In the genomic region with DNA sequence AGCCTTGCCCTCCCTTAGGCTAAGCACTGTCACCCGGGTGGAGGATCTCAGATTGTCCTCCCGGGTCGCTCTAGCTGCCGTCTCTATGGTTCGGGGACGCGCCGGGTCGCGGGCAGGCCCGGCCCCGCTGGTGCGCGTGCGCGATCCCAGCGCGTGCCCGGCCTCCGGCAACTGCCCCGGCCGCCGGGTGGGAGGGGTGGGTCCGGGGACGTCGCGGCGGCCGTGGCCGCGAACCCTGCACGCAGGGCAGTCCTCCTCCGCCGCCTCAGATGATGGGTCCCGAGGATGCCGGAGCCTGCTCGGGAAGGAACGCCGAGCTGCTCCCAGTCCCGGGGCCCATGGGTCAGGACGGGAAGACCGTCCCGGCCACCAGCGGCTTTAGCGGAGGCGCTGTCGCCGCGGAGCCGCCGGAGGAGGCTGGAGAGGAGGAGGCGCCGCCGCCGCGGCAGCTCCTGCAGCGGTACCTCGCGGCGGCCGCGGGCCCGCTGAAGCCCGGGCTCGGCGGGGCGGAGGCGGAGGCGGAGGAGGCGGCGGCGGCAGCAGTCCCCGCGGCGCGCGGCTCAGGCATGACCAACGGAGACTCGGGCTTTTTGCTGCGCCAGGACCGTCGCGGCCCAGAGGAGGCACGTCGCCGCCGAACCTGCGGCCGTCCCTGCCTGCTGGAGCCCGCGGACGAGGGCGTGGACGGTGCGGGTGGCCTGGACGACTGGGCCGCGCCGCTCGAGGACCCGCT, we compare ENCODE assay signal across 8 mouse cellular contexts. TPM values are rescaled to one million over a fixed set of nuclear protein-coding genes. Genes with fewer than 3 reads are reported as not detected.
A peak's percentile ranks its signal among the peaks of the same experiment; 100 is the strongest.
DNase-seq lines count a peak whose midpoint lies in the region; ATAC-seq and TF ChIP-seq lines count a peak whose summit lies in the region.

A gene (plus strand): TSS at position 142 of the 733 bp plus-strand sequence.

- peaks cover 20% of the 10 kb centered on the region for H3K4me1 ChIP-seq in megakaryocyte, embryonic 14.5 days

- DNase-seq in ZHBTc4 (ENCODE audit: low read depth, low spot score), result peak; percentile 94
- DNase-seq in gastrocnemius, adult 2 months, result peak; percentile 97
- DNase-seq in hindlimb bud, embryonic 11.5 days (ENCODE audit: extremely low spot score, low read depth, low spot score), result peak; percentile 56
- DNase-seq in left cerebral cortex, adult 8-10 months (ENCODE audit: low spot score in 2 of 2), result peak; percentile 72 to 81
- peak; percentile 91 to 92 for DNase-seq in right cerebral cortex, postnatal 10 days (ENCODE audit: low spot score in 2 of 2)
- DNase-seq in urinary bladder, postnatal 25 days (ENCODE audit: low spot score), result peak; percentile 92

- H3K4me3 ChIP-seq in gastrocnemius, adult 2 months, result peak within 1 kb of the TSS; percentile 95
- peak within 1 kb of the TSS; percentile 96 for H3K4me3 ChIP-seq in megakaryocyte, embryonic 14.5 days (replicated peaks)

- ATAC-seq in common myeloid progenitor, adult 5-6 weeks (replicated peaks; ENCODE audit: low read depth, poor library complexity, severe bottlenecking), result peak; percentile 97

- peaks cover 32% of the 10 kb centered on the region for H3K27me3 ChIP-seq in megakaryocyte, embryonic 14.5 days (replicated peaks)

- no peak for TF ChIP-seq CTCF in gastrocnemius, adult 2 months (IDR thresholded peaks at IDR 0.05)

- intact Hi-C loops in gastrocnemius, adult 2 months (cut with DNase I), result loop anchor here (2.0 kb wide), 1 partner anchor 18 kb away; a partner anchor contains a TSS

- H3K9me3 ChIP-seq in megakaryocyte, embryonic 14.5 days, result peaks cover 2% of the 10 kb centered on the region; the same call in 1 of the 2 replicates

- H3K27ac ChIP-seq in gastrocnemius, adult 2 months, result peak within 1 kb of the TSS; percentile 95

- H3K36me3 ChIP-seq in megakaryocyte, embryonic 14.5 days (replicated peaks; ENCODE audit: low read length), result no peaks in the 10 kb centered on the region

RNA-seq across cellular contexts. Expression of the gene that starts here (rescaled TPM):
- 4.4 and 4.6 TPM in 2 replicates for total RNA-seq in common myeloid progenitor, adult 5-6 weeks (2017)
- 1 to 10 TPM; 3.4 to 4.0 TPM for total RNA-seq in gastrocnemius, adult 2 months (2021)
- 10 to 100 TPM; 12.1 to 14.5 (median 13.2) TPM for total RNA-seq in left cerebral cortex, adult 8-10 months (2022)
- polyA plus RNA-seq in megakaryocyte, embryonic 14.5 days (2012; ENCODE audit: insufficient read depth, low replicate concordance), result 0.46 TPM in 1 of 2 replicates, not detected in the other

Comparison
In these comparisons a context has a peak if more than half of its experiments do, and no peak if none do; other contexts are left out.
1. Peak in every context shown above with its lines: DNase-seq, ATAC-seq, H3K4me3 ChIP-seq and H3K27ac ChIP-seq.